Mouse (Mus musculus) heart, postnatal 36 days (tissue): Measurements from ENCODE around the gene 1810037I17Rik. TPM values are rescaled to one million over a fixed set of nuclear protein-coding genes. Genes with fewer than 3 reads are reported as not detected.
A peak's percentile ranks its signal among the peaks of the same experiment; 100 is the strongest.

Experiments
- DNase-seq, 2 experiments: peaks; one replicate each; pipeline ENCODE4 v3.0.0; 2021 to 2022
- intact Hi-C: fragments of 180-260 bp; cut with DNase I; formaldehyde crosslinking; loops from one replicate; pipeline ENCODE4 v1.15.1; 2025
- total RNA-seq, 2 experiments: library from RNA; stranded (reverse); gene quantifications; 2 replicates each; pipeline ENCODE4 v1.2.3; 2021

Gene 1810037I17Rik
- total RNA-seq = 100 to 1,000 TPM in 1 of 2 experiments, 10 to 100 TPM in 1; 91.5 to 110 TPM

DNA sequence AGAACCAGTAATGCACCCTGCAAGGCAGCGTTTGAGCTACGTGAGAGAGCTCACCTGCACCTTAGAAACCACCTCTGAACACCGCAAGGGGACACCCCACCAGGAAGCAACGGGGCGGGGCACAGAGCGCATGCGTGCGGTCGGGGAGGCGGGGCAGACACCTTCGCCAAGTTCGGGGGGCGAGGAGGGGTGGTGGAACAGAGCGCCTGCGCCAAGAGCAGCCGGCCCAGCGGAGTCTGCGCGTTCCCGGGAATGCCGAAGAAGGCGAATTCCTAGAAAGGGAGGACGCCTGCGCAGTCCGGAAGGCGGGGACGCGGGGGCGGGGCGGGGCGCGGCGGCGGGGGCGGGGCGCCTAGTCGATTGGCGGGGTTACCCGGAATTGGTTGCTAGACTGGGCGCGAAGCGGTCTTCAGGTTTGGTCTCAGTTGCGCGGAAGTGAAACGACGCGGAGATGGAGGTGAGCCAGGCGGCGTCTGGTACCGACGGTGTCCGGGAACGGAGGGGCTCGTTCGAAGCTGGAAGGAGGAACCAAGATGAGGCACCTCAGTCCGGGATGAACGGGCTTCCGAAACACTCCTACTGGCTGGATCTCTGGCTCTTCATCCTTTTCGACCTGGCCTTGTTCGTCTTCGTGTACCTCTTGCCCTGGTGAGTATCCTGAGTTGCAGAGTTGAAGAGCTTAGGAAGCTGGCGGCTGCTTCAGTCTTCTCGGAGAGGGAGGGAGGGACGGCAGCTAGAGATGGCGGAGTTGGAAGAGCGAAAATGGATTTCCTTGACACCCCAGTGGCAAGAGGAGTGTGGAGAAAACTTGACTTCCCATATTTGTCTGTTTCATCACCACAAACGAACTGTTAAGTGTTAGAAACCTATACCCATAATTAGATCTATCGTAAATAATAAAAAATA is at the start of gene 1810037I17Rik:
TSS of gene 1810037I17Rik (plus strand) at position 195 of the 906 bp plus-strand sequence.
- peak; percentile 95 to 96 for DNase-seq
- intact Hi-C loops = loop anchor here (10.0 kb wide), 1 partner anchor 629 kb away; the partner anchor contains the start of gene Bcar3

- no peak for DNase-seq
Observed at GRCm38 (mm10) chr3:122876870-122877269, 47.1 kb upstream of the 1810037I17Rik start.

GRCm38 (mm10) chr3:122877543-122877942 is 46.5 kb upstream of the 1810037I17Rik start:
- intact Hi-C loops = no loop called here
- no peak for DNase-seq

More at GRCm38 (mm10) chr3:122876870-122877269, 47.1 kb upstream of the 1810037I17Rik start:
- intact Hi-C loops = no loop called here

DNA sequence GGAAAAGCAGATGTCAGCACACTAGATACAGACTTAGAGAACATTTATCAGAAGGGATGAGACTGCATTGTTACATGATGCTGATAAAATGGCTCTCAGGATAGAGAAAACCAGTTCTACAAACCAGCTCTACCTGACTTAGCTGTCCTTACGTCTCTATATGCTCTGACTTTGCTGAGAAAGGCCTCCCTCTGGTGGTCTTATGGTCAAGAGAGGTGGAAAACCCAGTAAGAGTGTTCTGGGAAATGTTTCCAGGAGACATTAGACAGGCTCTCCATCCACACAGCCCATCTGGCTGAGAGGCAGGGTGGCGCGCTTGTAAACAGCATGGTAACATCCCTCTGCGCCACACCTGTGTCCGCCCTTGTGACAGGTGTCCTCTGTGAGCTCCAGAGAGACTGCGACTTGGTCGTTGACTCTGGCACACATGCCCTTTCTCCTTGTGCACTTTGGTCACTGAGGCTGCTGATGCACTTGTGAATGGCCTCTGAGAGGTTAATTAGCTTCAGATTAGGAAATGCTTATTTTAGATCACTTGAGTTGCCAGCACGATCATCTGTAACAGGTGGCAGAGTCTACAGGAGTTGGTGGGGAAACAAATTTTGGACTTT is 45.2 kb upstream of the 1810037I17Rik start:
- intact Hi-C loops = no loop called here
- no peak for DNase-seq

DNA sequence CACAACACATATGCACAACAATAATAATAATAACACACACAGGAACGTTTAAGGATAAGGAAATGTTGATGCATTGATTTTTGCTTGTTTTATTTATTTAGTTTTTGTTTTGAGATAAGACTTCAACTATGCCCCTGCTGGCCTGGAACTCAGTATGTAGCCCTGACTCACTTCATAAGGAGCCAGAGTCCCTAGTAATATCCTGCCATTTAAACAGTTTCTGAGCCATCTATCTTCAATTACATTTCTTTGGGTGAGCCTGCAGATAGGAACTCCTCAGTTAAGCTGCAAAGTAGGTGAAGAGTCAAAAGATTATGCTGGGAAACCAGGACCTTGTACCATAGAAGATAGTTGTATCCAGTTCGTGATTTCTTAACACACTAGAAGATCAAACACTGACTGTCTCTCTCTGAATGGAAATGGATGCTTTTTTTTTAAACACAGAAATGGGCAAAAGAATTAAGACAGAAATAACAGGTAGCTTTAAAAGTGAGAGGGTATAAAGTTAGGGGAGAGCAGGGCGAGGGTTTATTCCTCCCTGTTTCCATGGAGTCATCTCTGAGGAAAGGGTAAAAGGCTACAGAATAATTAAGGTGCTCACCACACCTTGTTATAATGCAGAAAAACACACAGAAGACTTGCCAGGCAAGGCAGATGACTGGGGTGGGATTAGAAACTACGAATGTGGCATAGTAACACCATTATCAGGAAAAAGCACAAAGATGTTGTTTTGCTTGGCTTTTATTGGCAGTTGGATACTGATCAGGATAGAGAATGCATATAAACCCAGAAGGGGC is 36.3 kb upstream of the 1810037I17Rik start:
- intact Hi-C loops = no loop called here

DNA sequence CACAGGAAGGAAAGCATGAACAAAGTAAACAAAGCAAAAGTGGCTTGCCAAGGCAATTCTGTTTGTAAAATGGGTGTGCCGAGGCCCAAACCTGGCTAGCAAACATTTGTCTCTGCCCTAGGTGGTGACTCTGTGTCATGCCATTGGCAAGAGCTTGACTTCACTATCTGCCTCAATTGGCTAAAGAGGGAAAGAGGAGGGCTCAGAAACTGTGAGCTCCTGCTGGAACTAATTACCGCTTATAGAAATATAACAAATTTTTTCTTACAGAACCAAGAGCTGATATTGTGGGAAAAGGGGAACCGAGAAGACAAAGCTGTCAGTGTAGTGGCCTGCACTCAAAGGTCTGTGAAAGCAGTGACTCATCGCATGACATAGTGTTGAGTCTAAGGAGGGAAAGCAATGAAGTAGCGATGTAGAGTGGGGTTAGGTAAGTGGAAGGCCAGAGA is 35.6 kb upstream of the 1810037I17Rik start:
- intact Hi-C loops = no loop called here
- DNase-seq = no peak

More for the DNA sequence above, 36.3 kb upstream of the 1810037I17Rik start:
- no peak for DNase-seq

- no peak for DNase-seq
- intact Hi-C loops = no loop called here
Observed at GRCm38 (mm10) chr3:122894772-122895171, 29.2 kb upstream of the 1810037I17Rik start, which contains the start of gene Fabp2. Gene Fabp2 (plus strand): TSS chr3:122895072.

GRCm38 (mm10) chr3:122895189-122895731 is 28.7 kb upstream of the 1810037I17Rik start:
- no peak for DNase-seq
- intact Hi-C loops = no loop called here

DNA sequence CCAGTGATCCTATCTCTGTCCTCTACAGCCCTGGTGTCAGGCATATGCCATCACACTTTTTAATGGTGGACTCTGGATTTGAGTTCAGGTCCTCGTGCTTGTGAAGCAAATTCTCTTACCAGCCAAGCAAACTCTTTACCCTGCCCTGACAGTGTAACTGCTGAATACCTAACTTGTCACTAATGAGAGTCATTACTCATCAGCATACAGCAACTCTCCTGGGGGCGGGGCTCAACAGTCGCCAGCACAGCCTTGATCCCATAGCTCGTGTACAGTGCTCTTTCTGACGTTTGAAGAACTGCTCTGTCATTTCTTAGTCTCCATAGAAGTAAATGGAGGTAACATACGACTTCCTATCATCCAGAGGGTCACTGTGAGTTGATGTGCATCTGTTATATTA is 25.7 kb upstream of the 1810037I17Rik start:
- no peak for DNase-seq
- intact Hi-C loops = no loop called here

DNA sequence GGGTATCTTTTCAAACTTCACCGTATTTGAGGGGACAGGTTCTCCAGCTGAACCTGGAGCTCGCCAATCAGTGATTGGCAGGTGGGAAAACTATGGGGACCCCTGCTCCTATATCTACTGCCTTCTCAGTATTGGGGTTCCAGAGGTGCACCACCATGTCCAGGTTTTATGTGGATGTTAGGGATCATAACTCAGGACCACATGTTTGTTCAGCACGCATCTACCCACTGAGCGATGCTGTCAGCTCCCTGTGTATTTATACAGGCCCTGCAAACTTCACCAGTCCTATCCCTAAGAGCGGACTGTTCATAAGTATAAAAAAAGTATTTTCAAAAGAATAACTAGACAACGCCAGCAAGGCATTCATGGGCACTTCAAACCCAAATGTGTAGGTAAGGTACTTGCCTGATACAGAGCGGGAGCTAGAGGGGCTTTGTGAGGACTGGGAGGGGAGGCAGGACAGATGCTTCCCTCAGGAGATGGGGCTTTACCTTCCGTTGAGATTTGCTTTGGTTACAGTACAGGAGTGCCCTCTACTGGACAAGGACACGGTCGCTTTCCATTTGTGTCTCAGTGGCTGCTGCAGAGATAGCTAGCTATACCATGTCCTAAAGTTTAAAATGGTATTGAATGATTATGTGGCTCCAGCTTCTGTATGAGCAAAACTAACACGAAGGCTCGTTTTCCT is 20.1 kb upstream of the 1810037I17Rik start:
- intact Hi-C loops = loop anchor here (1.0 to 5.0 kb wide), 4 partner anchors 47 to 256 kb away; no protein-coding TSS in a partner anchor
- peak; percentile 17 to 23 for DNase-seq

GRCm38 (mm10) chr3:122907841-122908240 is 16.2 kb upstream of the 1810037I17Rik start:
- no peak for DNase-seq
- intact Hi-C loops = no loop called here

DNA sequence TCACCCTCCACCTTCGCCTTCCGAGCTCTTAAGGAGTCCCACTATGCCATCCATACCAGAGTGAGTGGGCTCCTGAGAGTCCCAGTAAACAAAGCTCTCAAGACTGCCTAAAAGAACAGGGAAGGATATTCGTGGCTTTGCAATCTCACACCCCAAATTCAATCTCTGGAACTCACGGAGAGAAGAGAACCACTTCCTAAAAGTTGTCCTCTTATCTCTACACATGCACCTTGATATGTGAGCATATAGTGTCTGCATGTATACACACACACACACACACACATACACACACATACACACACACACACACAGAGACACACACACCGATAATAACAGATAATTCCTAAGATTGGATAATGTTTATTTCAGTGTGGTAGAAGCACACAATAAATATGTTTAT is 8.5 kb upstream of the 1810037I17Rik start:
- intact Hi-C loops = no loop called here
- no peak for DNase-seq

DNA sequence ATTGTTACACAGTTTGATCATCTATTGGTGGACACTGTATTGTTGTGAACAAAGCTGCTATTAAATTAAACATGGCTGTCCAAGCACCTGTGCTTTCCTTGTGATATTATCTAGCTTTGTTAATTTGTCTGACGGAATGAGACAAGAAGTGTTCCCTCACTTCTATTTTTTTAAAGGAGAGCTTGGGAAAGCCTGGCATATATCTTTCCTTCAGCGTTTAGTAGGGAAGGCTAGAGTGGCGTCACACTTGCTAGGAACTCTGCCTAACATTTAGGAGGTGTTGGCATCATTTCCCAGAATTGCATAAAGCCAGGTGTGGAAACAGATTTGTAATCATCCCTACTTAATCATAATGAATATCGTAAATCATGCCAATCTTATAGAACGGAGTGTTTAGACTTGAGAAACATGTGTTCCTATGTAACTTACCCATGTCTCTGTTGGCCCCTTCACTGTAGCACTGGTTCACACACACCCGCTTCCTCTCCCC is 7.8 kb upstream of the 1810037I17Rik start:
- no peak for DNase-seq
- intact Hi-C loops = no loop called here

- intact Hi-C loops = no loop called here
- no peak for DNase-seq
Observed at GRCm38 (mm10) chr3:122918672-122919071, 5.3 kb upstream of the 1810037I17Rik start.

DNA sequence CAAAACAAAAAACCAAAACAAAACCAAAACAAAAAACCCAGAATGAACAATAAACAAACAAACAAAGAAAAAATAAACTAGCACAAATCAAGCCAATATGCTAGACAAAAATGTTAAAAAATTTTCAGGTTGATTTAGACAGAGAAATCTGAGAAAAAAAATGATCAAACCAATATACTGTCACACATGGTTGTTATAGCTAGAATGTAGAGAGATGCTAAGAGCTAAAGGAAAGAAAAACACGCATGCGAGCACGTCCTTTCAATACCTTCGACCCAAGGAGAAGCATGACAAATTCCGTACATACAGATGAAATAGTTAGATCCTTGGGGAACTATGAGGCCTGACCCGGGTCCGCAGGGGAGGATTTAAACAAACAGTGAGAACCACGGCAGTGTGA is 4.7 kb upstream of the 1810037I17Rik start, which contains the start of gene Gm10959:
TSS of gene Gm10959 (minus strand) at position 101 of the 400 bp plus-strand sequence.
- no peak for DNase-seq
- intact Hi-C loops = no loop called here

- intact Hi-C loops = loop anchor here (10.0 kb wide), 1 partner anchor 626 kb away; the partner anchor contains the start of gene Bcar3
- DNase-seq = no peak
Observed at GRCm38 (mm10) chr3:122920572-122921435, 3.2 kb upstream of the 1810037I17Rik start.

GRCm38 (mm10) chr3:122921676-122922527 is 2.1 kb upstream of the 1810037I17Rik start:
- intact Hi-C loops = loop anchor here (10.0 kb wide), 1 partner anchor 627 kb away; the partner anchor contains the start of gene Bcar3

More at GRCm38 (mm10) chr3:122921676-122922527, 2.1 kb upstream of the 1810037I17Rik start:
- no peak for DNase-seq
